Mouse (Mus musculus): ENCODE measurements around the gene Zfp276. TPM values are rescaled to one million over a fixed set of nuclear protein-coding genes. Genes with fewer than 3 reads are reported as not detected.

The Zfp276 gene
- polyA plus RNA-seq, 1 experiment from 2014 or later = 20.4 TPM

DNA sequence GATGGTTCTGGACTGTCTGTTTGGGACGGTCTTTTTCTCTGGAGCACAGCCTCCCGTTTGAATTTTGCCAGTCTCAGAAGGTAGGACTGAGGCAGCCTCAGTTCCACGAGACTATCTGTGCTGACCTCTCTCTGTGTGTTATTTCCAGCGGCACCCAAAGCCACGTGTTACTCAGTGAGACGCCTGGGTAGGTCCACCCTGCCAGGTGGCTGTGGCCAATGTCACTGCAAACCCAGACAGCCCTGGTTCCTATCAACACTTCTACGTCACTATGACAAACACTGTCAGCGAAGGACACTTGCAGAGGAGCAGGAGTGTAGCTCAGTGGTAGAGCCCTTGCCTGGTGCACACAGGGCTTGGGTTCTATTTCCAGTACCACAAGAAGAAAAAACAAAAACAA is 37.7 kb downstream of the Zfp276 start:
- Histone ChIP-seq H3K27me3 (ENCODE audit: control insufficient read depth, insufficient read depth, low read length) (no peaks in the 10 kb centered on the region), H3K4me1 (ENCODE audit: control insufficient read depth, insufficient read depth, low read length) (no peaks in the 10 kb centered on the region), H3K9me3 (ENCODE audit: control insufficient read depth, low read length) (no peaks in the 10 kb centered on the region), H3K36me3 (ENCODE audit: control insufficient read depth, insufficient read depth, low read length) (peaks cover 47% of the 10 kb centered on the region), H3K4me3 (ENCODE audit: low read length) (no peak overlapping the region), H3K9ac (ENCODE audit: low read depth, low read length) (no peak overlapping the region), H3K27ac (ENCODE audit: low read depth, low read length) (no peak overlapping the region), H3K4me2 (replicated peaks; ENCODE audit: low read depth, low read length) (no peak overlapping the region)
- no peak for ATAC-seq (ENCODE audit: low FRiP score, low TSS enrichment)
- 90% methylated on average over 8 of the region's 8 CpGs for WGBS

DNA sequence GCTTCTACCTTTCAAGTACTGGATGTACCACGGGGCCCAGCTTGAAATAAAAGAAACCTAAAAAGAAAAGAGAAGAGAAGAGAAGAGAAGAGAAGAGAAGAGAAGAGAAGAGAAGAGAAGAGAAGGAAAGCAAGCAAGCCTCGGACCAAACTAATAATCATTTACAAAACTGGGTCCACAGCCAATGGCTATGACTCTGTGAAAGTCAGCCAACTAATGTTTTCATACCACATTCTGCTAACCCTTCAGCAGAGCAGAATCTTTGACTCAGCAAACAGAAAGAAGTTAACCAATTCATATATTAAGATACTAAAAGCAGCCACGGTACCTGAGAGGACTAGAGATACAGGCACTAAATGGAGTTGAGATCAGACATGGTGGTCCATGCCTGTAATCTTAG is 38.3 kb downstream of the Zfp276 start:
- no peak for ATAC-seq (ENCODE audit: low FRiP score, low TSS enrichment)
- H3K27ac ChIP-seq (ENCODE audit: low read depth, low read length) = no peak overlapping the region

DNA sequence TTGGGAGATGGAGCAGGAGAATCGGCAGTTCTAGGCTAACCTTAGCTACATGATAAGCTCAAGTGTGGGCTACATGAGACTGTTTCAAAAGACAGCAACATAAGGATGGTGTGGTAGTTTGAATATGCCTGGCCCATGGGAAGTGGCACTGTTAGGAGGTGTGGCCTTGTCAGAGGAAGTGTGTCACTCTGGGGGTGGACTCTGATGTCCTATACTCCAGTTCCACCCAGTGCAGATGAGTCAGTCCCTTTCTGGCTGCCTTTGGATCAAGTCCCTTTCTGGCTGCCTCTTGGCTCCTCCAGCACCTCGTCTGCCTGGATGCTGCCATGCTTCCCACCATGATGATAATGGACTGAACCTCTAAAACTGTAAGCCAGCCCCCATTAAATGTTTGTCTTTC is 38.8 kb downstream of the Zfp276 start:
- no peaks in the 10 kb centered on the region for H3K4me1 ChIP-seq (ENCODE audit: control insufficient read depth, insufficient read depth, low read length)
- no peaks in the 10 kb centered on the region for H3K9me3 ChIP-seq (ENCODE audit: control insufficient read depth, low read length)
- H3K4me3 ChIP-seq (ENCODE audit: low read length) = no peak overlapping the region
- no peak overlapping the region for H3K9ac ChIP-seq (ENCODE audit: low read depth, low read length)
- H3K27ac ChIP-seq (ENCODE audit: low read depth, low read length) = no peak overlapping the region
- H3K27me3 ChIP-seq (ENCODE audit: control insufficient read depth, insufficient read depth, low read length) = no peaks in the 10 kb centered on the region
- H3K36me3 ChIP-seq (ENCODE audit: control insufficient read depth, insufficient read depth, low read length) = peaks cover 48% of the 10 kb centered on the region
- H3K4me2 ChIP-seq (replicated peaks; ENCODE audit: low read depth, low read length) = no peak overlapping the region
- ATAC-seq (ENCODE audit: low FRiP score, low TSS enrichment) = no peak
- WGBS = 83% methylated on average over 2 of the region's 2 CpGs

More for the DNA sequence above, 38.3 kb downstream of the Zfp276 start:
- Histone ChIP-seq H3K9ac (ENCODE audit: low read depth, low read length) (no peak overlapping the region), H3K4me3 (ENCODE audit: low read length) (no peak overlapping the region), H3K36me3 (ENCODE audit: control insufficient read depth, insufficient read depth, low read length) (peaks cover 47% of the 10 kb centered on the region), H3K27me3 (ENCODE audit: control insufficient read depth, insufficient read depth, low read length) (no peaks in the 10 kb centered on the region), H3K4me1 (ENCODE audit: control insufficient read depth, insufficient read depth, low read length) (no peaks in the 10 kb centered on the region), H3K4me2 (replicated peaks; ENCODE audit: low read depth, low read length) (no peak overlapping the region), H3K9me3 (ENCODE audit: control insufficient read depth, low read length) (no peaks in the 10 kb centered on the region)
- 92% methylated on average over 3 of the region's 3 CpGs for WGBS

DNA sequence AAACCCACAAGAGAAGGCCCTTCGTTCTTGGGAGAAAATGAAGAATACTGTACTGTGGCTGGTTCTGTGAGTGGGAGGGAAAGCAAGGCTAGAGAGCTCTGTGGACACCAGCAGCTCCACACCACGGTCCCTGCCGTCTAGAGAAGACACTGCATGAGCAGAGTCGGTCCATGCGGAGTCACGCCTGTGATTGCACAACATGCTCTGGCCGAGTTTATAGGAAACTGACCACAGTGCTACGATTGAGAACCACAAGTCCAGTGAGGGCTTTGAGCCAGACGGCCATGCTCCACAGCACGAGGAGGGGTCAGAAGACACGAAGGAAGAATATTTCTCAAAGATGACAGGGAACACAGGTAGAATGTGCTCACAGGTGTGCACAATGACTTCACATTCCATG is 44.3 kb downstream of the Zfp276 start:
- 91% methylated on average over 11 of the region's 11 CpGs for WGBS
- no peak for ATAC-seq (ENCODE audit: low FRiP score, low TSS enrichment)
- Histone ChIP-seq H3K4me2 (replicated peaks; ENCODE audit: low read depth, low read length) (no peak overlapping the region), H3K27me3 (ENCODE audit: control insufficient read depth, insufficient read depth, low read length) (no peaks in the 10 kb centered on the region), H3K9ac (ENCODE audit: low read depth, low read length) (no peak overlapping the region), H3K36me3 (ENCODE audit: control insufficient read depth, insufficient read depth, low read length) (peaks cover 43% of the 10 kb centered on the region), H3K9me3 (ENCODE audit: control insufficient read depth, low read length) (no peaks in the 10 kb centered on the region), H3K27ac (ENCODE audit: low read depth, low read length) (no peak overlapping the region), H3K4me1 (ENCODE audit: control insufficient read depth, insufficient read depth, low read length) (no peaks in the 10 kb centered on the region), H3K4me3 (ENCODE audit: low read length) (no peak overlapping the region)

DNA sequence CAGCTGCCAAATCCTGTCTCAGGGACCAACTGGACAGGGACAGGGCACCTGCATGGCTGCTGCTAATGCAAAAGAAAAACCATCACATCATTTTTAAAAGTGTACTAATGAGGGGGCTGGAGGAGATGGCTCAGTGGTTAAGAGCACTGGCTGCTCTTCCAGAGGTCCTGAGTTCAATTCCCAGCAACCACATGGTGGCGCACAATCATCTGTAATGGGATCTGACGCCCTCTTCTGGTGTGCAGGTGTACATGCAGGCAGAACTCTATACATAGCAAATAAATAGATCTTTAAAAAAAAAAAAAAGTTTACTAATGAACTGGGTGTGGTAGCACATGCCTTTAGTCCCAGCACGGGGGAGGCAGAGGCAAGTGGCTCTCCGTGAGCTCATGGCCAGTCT is 54.7 kb downstream of the Zfp276 start:
- Histone ChIP-seq H3K9me3 (ENCODE audit: control insufficient read depth, low read length) (no peaks in the 10 kb centered on the region), H3K4me3 (ENCODE audit: low read length) (no peak overlapping the region), H3K27ac (ENCODE audit: low read depth, low read length) (no peak overlapping the region), H3K36me3 (ENCODE audit: control insufficient read depth, insufficient read depth, low read length) (peaks cover 40% of the 10 kb centered on the region), H3K27me3 (ENCODE audit: control insufficient read depth, insufficient read depth, low read length) (no peaks in the 10 kb centered on the region), H3K4me2 (replicated peaks; ENCODE audit: low read depth, low read length) (no peak overlapping the region), H3K4me1 (ENCODE audit: control insufficient read depth, insufficient read depth, low read length) (no peaks in the 10 kb centered on the region), H3K9ac (ENCODE audit: low read depth, low read length) (no peak overlapping the region)
- no peak for ATAC-seq (ENCODE audit: low FRiP score, low TSS enrichment)
- 72% methylated on average over 4 of the region's 4 CpGs for WGBS

DNA sequence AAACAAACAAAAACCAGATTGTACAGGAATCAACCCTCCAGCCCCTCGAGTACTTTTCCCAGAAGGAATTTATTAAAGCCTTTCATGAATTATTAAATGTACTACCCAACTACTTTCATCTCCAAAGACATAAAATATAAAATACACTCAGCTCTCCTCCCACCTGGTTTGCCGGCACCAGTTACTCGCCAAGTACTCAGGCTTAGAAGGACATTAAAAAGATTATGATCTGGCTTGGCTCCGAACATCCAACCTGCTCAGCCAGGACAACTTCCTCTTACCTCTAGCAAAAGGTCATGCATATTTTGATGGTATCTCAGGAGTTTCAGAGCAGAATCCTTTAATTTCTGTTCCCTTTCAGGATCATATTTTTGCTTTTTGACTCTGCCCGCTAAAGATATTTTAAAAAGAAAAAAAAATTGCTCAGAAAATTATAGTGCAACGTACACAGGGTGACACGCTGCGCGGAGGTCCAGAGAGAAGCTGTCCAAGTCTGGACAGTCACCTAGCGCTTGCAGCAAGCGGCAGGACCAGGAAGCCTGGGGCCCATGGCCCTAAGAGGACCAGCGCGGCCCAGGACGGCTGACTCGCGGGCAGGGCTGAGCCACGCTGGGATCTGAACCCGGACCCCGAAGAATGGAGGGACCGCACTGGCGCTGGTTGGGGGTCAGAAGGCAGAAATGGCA is 63.9 kb downstream of the Zfp276 start:
- H3K27me3 ChIP-seq (ENCODE audit: control insufficient read depth, insufficient read depth, low read length) = no peaks in the 10 kb centered on the region
- peak overlapping the region; percentile 79 for H3K4me2 ChIP-seq (replicated peaks; ENCODE audit: low read depth, low read length)
- H3K36me3 ChIP-seq (ENCODE audit: control insufficient read depth, insufficient read depth, low read length) = no peaks in the 10 kb centered on the region; the same call in 1 of the 2 replicates
- H3K4me1 ChIP-seq (ENCODE audit: control insufficient read depth, insufficient read depth, low read length) = 0 out of 2 replicates have a peak, but pooled peaks cover 2% of the 10 kb centered on the region
- peak overlapping the region; percentile 78 for H3K27ac ChIP-seq (ENCODE audit: low read depth, low read length)
- peak overlapping the region; percentile 75 for H3K9ac ChIP-seq (ENCODE audit: low read depth, low read length)
- WGBS = 4% methylated on average over 21 of the region's 21 CpGs
- no peaks in the 10 kb centered on the region for H3K9me3 ChIP-seq (ENCODE audit: control insufficient read depth, low read length)
- peak; percentile 87 for ATAC-seq (ENCODE audit: low FRiP score, low TSS enrichment)
- H3K4me3 ChIP-seq (ENCODE audit: low read length) = peak overlapping the region; percentile 66

DNA sequence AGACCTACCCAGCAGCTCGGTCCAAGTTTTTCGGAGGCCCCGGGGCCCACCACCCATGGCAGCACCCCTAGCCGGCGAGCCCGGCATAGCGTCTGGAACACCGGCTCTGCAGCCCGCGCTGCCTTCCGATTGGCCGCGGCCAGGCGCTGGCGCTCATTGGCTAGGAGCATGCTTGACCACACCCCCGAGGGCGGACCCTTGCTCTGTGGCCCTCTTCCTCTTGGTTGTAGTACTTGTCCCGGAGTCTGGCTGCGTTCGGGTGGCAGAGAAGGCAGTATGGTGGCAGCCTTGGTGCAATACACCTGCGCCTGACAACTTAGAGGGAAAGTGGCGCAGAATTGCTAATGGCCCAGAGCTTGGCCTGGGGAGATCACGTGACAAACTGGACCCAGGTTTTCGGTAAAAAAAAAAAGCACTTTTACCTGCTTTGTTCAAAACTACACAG is 64.5 kb downstream of the Zfp276 start, which contains the start of gene Fanca:
Gene Fanca, minus strand, starts transcription at position 110 of the 445 bp plus-strand sequence.
- peak within 1 kb of the TSS; percentile 78 for H3K27ac ChIP-seq (ENCODE audit: low read depth, low read length)

More for the DNA sequence above, 64.5 kb downstream of the Zfp276 start, which contains the start of gene Fanca:
- peak within 1 kb of the TSS; percentile 66 for H3K4me3 ChIP-seq (ENCODE audit: low read length)
- no peaks in the 10 kb centered on the region for H3K27me3 ChIP-seq (ENCODE audit: control insufficient read depth, insufficient read depth, low read length)
- peak within 1 kb of the TSS; percentile 79 for H3K4me2 ChIP-seq (replicated peaks; ENCODE audit: low read depth, low read length)
- ATAC-seq (ENCODE audit: low FRiP score, low TSS enrichment) = peak; percentile 99
- H3K9me3 ChIP-seq (ENCODE audit: control insufficient read depth, low read length) = no peaks in the 10 kb centered on the region
- H3K36me3 ChIP-seq (ENCODE audit: control insufficient read depth, insufficient read depth, low read length) = no peaks in the 10 kb centered on the region
- H3K4me1 ChIP-seq (ENCODE audit: control insufficient read depth, insufficient read depth, low read length) = 0 out of 2 replicates have a peak, but pooled peaks cover 2% of the 10 kb centered on the region
- under 1% methylated on average over 24 of the region's 24 CpGs for whole genome bisulfite sequencing
- H3K9ac ChIP-seq (ENCODE audit: low read depth, low read length) = peak within 1 kb of the TSS; percentile 75

Other genes with a start within 250 kb of the Zfp276 start
- 44.3 and 55.5 TPM in 2 replicates for gene Ankrd11, start 211.9 kb upstream of the Zfp276 start, polyA plus RNA-seq (2014; fragmentation: Nextera tagmentation; extraction: Ambion mirVana)
- gene Spg7, start 191.3 kb upstream of the Zfp276 start, polyA plus RNA-seq (2014; fragmentation: Nextera tagmentation; extraction: Ambion mirVana) = 45.9 and 51.2 TPM in 2 replicates
- gene Rpl13, start 151.8 kb upstream of the Zfp276 start, polyA plus RNA-seq (2014; fragmentation: Nextera tagmentation; extraction: Ambion mirVana) = 1,702 and 2,075 TPM in 2 replicates
- 0.11 and 0.41 TPM in 2 replicates for gene Cpne7, start 136.8 kb upstream of the Zfp276 start, polyA plus RNA-seq (2014; fragmentation: Nextera tagmentation; extraction: Ambion mirVana)
- 8.3 and 8.7 TPM in 2 replicates for gene Sult5a1, start 95.9 kb upstream of the Zfp276 start, polyA plus RNA-seq (2014; fragmentation: Nextera tagmentation; extraction: Ambion mirVana)
- 0.61 and 0.99 TPM in 2 replicates for gene Dpep1, start 68.0 kb upstream of the Zfp276 start, polyA plus RNA-seq (2014; fragmentation: Nextera tagmentation; extraction: Ambion mirVana)
- 78.5 and 85.2 TPM in 2 replicates for gene Chmp1a, start 41.4 kb upstream of the Zfp276 start, polyA plus RNA-seq (2014; fragmentation: Nextera tagmentation; extraction: Ambion mirVana)
- gene Spata33, start 41.4 kb upstream of the Zfp276 start, polyA plus RNA-seq (2014; fragmentation: Nextera tagmentation; extraction: Ambion mirVana) = 5.1 and 5.8 TPM in 2 replicates
- gene Cdk10, start 29.4 kb upstream of the Zfp276 start, polyA plus RNA-seq (2014; fragmentation: Nextera tagmentation; extraction: Ambion mirVana) = 33.5 and 36.4 TPM in 2 replicates
- gene Spata2l, start 18.0 kb upstream of the Zfp276 start, polyA plus RNA-seq (2014; fragmentation: Nextera tagmentation; extraction: Ambion mirVana) = 2.2 and 3.2 TPM in 2 replicates
- gene Vps9d1, start 153 bp downstream of the Zfp276 start, polyA plus RNA-seq (2014; fragmentation: Nextera tagmentation; extraction: Ambion mirVana) = 18.0 and 25.9 TPM in 2 replicates
- 48.7 and 49.9 TPM in 2 replicates for gene Fanca, start 64.4 kb downstream of the Zfp276 start, polyA plus RNA-seq (2014; fragmentation: Nextera tagmentation; extraction: Ambion mirVana)
- 2.2 and 3.9 TPM in 2 replicates for gene Spire2, start 78.5 kb downstream of the Zfp276 start, polyA plus RNA-seq (2014; fragmentation: Nextera tagmentation; extraction: Ambion mirVana)
- gene Tcf25, start 119.6 kb downstream of the Zfp276 start, polyA plus RNA-seq (2014; fragmentation: Nextera tagmentation; extraction: Ambion mirVana) = 115 and 157 TPM in 2 replicates
- not detected in 2 replicates for gene Mc1r, start 152.9 kb downstream of the Zfp276 start, polyA plus RNA-seq (2014; fragmentation: Nextera tagmentation; extraction: Ambion mirVana)
- 1.2 and 1.9 TPM in 2 replicates for gene Tubb3, start 157.2 kb downstream of the Zfp276 start, polyA plus RNA-seq (2014; fragmentation: Nextera tagmentation; extraction: Ambion mirVana)
- gene Def8, start 169.3 kb downstream of the Zfp276 start, polyA plus RNA-seq (2014; fragmentation: Nextera tagmentation; extraction: Ambion mirVana) = 24.2 and 35.7 TPM in 2 replicates
- 36.2 and 43.2 TPM in 2 replicates for gene Afg3l1, start 223.7 kb downstream of the Zfp276 start, polyA plus RNA-seq (2014; fragmentation: Nextera tagmentation; extraction: Ambion mirVana)